Comparison of ENCODE assay signal across 8 mouse cellular contexts in genomic region chr4:138434347-138435316, GRCm38 (mm10). TPM values are rescaled to one million over a fixed set of nuclear protein-coding genes. Genes with fewer than 3 reads are reported as not detected.
DNase-seq lines count a peak whose midpoint lies in the region; ATAC-seq and TF ChIP-seq lines count a peak whose summit lies in the region.

Gene Mul1, plus strand, starts transcription at chr4:138434671.

- H3K4me1 ChIP-seq in E14TG2a.4 (replicated peaks; ENCODE audit: low read depth, low read length) = peaks cover 55% of the 10 kb centered on the region
- peaks cover 15% of the 10 kb centered on the region for H3K4me1 ChIP-seq in forebrain, embryonic 12.5 days
- H3K4me1 ChIP-seq in heart, postnatal 0 days (ENCODE audit: control insufficient read depth, insufficient read depth) = peaks cover 12% of the 10 kb centered on the region; the same call in 1 of the 2 replicates
- H3K4me1 ChIP-seq in liver, embryonic 16.5 days (ENCODE audit: control insufficient read depth, low read depth, low read length) = peaks cover 14% of the 10 kb centered on the region
- H3K4me1 ChIP-seq in neural tube, embryonic 13.5 days (replicated peaks) = peaks cover 20% of the 10 kb centered on the region
- H3K4me1 ChIP-seq in testis, adult 2 months (ENCODE audit: control insufficient read depth, insufficient read depth, low read length) = peaks cover 4% of the 10 kb centered on the region

- DNase-seq in c-Kit-positive CD71-positive TER-119-positive erythroid progenitor cells, embryonic 14.5 days (ENCODE audit: low spot score) = peak; percentile 84
- peak; percentile 95 for DNase-seq in heart, postnatal 0 days (ENCODE audit: low spot score)
- peak; percentile 97 to 98 for DNase-seq in kidney, postnatal 4 days

- WGBS in forebrain, embryonic 12.5 days = 1% methylated on average over 64 of the region's 64 CpGs
- under 1% methylated on average over 64 of the region's 64 CpGs for WGBS in heart, postnatal 0 days
- under 1% methylated on average over 64 of the region's 64 CpGs for WGBS in liver, embryonic 16.5 days (ENCODE audit: insufficient replicate concordance)
- 2% methylated on average over 64 of the region's 64 CpGs for WGBS in neural tube, embryonic 13.5 days

- peak within 1 kb of the TSS; percentile 83 for H3K9ac ChIP-seq in forebrain, embryonic 12.5 days
- H3K9ac ChIP-seq in heart, postnatal 0 days (replicated peaks; ENCODE audit: low read depth, low read length) = peak within 1 kb of the TSS; percentile 88
- peak within 1 kb of the TSS; percentile 79 for H3K9ac ChIP-seq in liver, embryonic 16.5 days (ENCODE audit: low read depth, low read length)
- peak within 1 kb of the TSS; percentile 89 for H3K9ac ChIP-seq in neural tube, embryonic 13.5 days

- TF ChIP-seq EP300 in heart, postnatal 0 days (IDR thresholded peaks at IDR 0.05; ENCODE audit: low read depth) = no peak

- peak within 1 kb of the TSS; percentile 57; the same call in 1 of the 2 replicates for H3K27ac ChIP-seq in forebrain, embryonic 12.5 days
- H3K27ac ChIP-seq in heart, postnatal 0 days (ENCODE audit: low read depth) = peak within 1 kb of the TSS; percentile 76
- H3K27ac ChIP-seq in liver, embryonic 16.5 days (ENCODE audit: low read length) = peak within 1 kb of the TSS; percentile 35
- peak within 1 kb of the TSS; percentile 89 for H3K27ac ChIP-seq in neural tube, embryonic 13.5 days (replicated peaks)
- peak within 1 kb of the TSS; percentile 82 for H3K27ac ChIP-seq in testis, adult 2 months (ENCODE audit: control insufficient read depth, insufficient read depth, low read depth, low read length)

- peak within 1 kb of the TSS; percentile 99 for H3K4me3 ChIP-seq in E14TG2a.4 (replicated peaks; ENCODE audit: low read length)
- H3K4me3 ChIP-seq in forebrain, embryonic 12.5 days (replicated peaks) = peak within 1 kb of the TSS; percentile 98
- peak within 1 kb of the TSS; percentile 87 for H3K4me3 ChIP-seq in heart, postnatal 0 days (ENCODE audit: low read depth, low read length)
- peak within 1 kb of the TSS; percentile 86 for H3K4me3 ChIP-seq in liver, embryonic 16.5 days (ENCODE audit: low read depth, low read length)
- peak within 1 kb of the TSS; percentile 90 for H3K4me3 ChIP-seq in neural tube, embryonic 13.5 days
- H3K4me3 ChIP-seq in testis, adult 2 months (ENCODE audit: control insufficient read depth, low read depth, low read length) = peak within 1 kb of the TSS; percentile 96

- ATAC-seq in forebrain, embryonic 12.5 days (ENCODE audit: low FRiP score) = peak; percentile 93
- peak; percentile 95 for ATAC-seq in heart, postnatal 0 days (ENCODE audit: insufficient read depth, low read depth)
- peak; percentile 95 for ATAC-seq in liver, embryonic 16.5 days (ENCODE audit: low read depth)
- peak; percentile 93 for ATAC-seq in neural tube, embryonic 13.5 days (ENCODE audit: low read depth)

- TF ChIP-seq POLR2A in testis, adult 2 months (IDR thresholded peaks at IDR 0.05; ENCODE audit: control insufficient read depth, low read depth, low read length) = peak; percentile 93

- TF ChIP-seq CTCF in E14TG2a.4 (conservative IDR thresholded peaks at IDR 0.05; ENCODE audit: low read length) = no peak
- TF ChIP-seq CTCF in heart, postnatal 0 days (IDR thresholded peaks at IDR 0.05; ENCODE audit: low read depth) = no peak
- TF ChIP-seq CTCF in testis, adult 2 months (IDR thresholded peaks at IDR 0.05; ENCODE audit: control insufficient read depth, insufficient read depth, insufficient replicate concordance, low read depth, low read length) = no peak

- H3K36me3 ChIP-seq in E14TG2a.4 (ENCODE audit: insufficient read depth, low read length) = peaks cover 40% of the 10 kb centered on the region
- H3K36me3 ChIP-seq in forebrain, embryonic 12.5 days (replicated peaks) = peaks cover 38% of the 10 kb centered on the region
- H3K36me3 ChIP-seq in heart, postnatal 0 days (replicated peaks; ENCODE audit: control insufficient read depth, insufficient read depth, low read length) = peaks cover 27% of the 10 kb centered on the region
- H3K36me3 ChIP-seq in liver, embryonic 16.5 days (ENCODE audit: control insufficient read depth, insufficient read depth) = peaks cover 12% of the 10 kb centered on the region
- peaks cover 35% of the 10 kb centered on the region for H3K36me3 ChIP-seq in neural tube, embryonic 13.5 days
- H3K36me3 ChIP-seq in testis, adult 2 months (ENCODE audit: control insufficient read depth, insufficient read depth, low read length) = peaks cover 1% of the 10 kb centered on the region; the same call in 1 of the 2 replicates

- H3K4me2 ChIP-seq in forebrain, embryonic 12.5 days = peak within 1 kb of the TSS; percentile 93
- peak within 1 kb of the TSS; percentile 71 for H3K4me2 ChIP-seq in heart, postnatal 0 days (ENCODE audit: low read depth, low read length)
- peak within 1 kb of the TSS; percentile 88 for H3K4me2 ChIP-seq in liver, embryonic 16.5 days (ENCODE audit: low read depth, low read length)
- H3K4me2 ChIP-seq in neural tube, embryonic 13.5 days = peak within 1 kb of the TSS; percentile 92

- no peaks in the 10 kb centered on the region for H3K27me3 ChIP-seq in E14TG2a.4 (ENCODE audit: insufficient read depth, low read length)
- H3K27me3 ChIP-seq in forebrain, embryonic 12.5 days = peaks cover 15% of the 10 kb centered on the region
- no peaks in the 10 kb centered on the region for H3K27me3 ChIP-seq in heart, postnatal 0 days (ENCODE audit: control insufficient read depth, insufficient read depth, low read length)
- peaks cover 7% of the 10 kb centered on the region for H3K27me3 ChIP-seq in liver, embryonic 16.5 days (ENCODE audit: control insufficient read depth, insufficient read depth, low read depth, low read length)
- peaks cover 12% of the 10 kb centered on the region; the same call in 1 of the 2 replicates for H3K27me3 ChIP-seq in neural tube, embryonic 13.5 days
- H3K27me3 ChIP-seq in testis, adult 2 months (ENCODE audit: control insufficient read depth, insufficient read depth, low read length) = no peaks in the 10 kb centered on the region

- H3K9me3 ChIP-seq in E14TG2a.4 (ENCODE audit: low read length) = no peaks in the 10 kb centered on the region
- no peaks in the 10 kb centered on the region for H3K9me3 ChIP-seq in forebrain, embryonic 12.5 days
- no peaks in the 10 kb centered on the region for H3K9me3 ChIP-seq in heart, postnatal 0 days (replicated peaks; ENCODE audit: control insufficient read depth, low read length)
- no peaks in the 10 kb centered on the region for H3K9me3 ChIP-seq in liver, embryonic 16.5 days (replicated peaks; ENCODE audit: control insufficient read depth, low read length)
- H3K9me3 ChIP-seq in neural tube, embryonic 13.5 days = no peaks in the 10 kb centered on the region

RNA-seq across cellular contexts. Expression of gene Mul1, which starts in this region (rescaled TPM):
- polyA plus RNA-seq in forebrain, embryonic 12.5 days (2016; fragmentation: Nextera tagmentation; extraction: Ambion mirVana) = 14.5 and 14.7 TPM in 2 replicates
- total RNA-seq in heart, postnatal 0 days (2014; rRNA removed; ENCODE audit: low replicate concordance) = 40.6 and 43.0 TPM in 2 replicates
- polyA plus RNA-seq in heart, postnatal 0 days (2015; fragmentation: Nextera tagmentation; extraction: Ambion mirVana) = 28.9 and 30.0 TPM in 2 replicates
- polyA plus RNA-seq in liver, embryonic 16.5 days (2015; fragmentation: Nextera tagmentation; extraction: Ambion mirVana) = 8.2 and 10.0 TPM in 2 replicates
- 19.8 and 21.6 TPM in 2 replicates for polyA plus RNA-seq in neural tube, embryonic 13.5 days (2015; fragmentation: Nextera tagmentation; extraction: Ambion mirVana)
- 54.2 and 74.1 TPM in 2 replicates for polyA plus RNA-seq in testis, adult 2 months (2012; rRNA removed)

Comparison
In these comparisons a context has a peak if more than half of its experiments do, and no peak if none do; other contexts are left out.
1. Peak in every context shown above with its lines: DNase-seq, ATAC-seq, H3K4me3 ChIP-seq and H3K27ac ChIP-seq.
2. H3K27ac ChIP-seq: peak in every context shown above with its lines; median percentile 89 in neural tube, embryonic 13.5 days; 82 in testis, adult 2 months; 76 in heart, postnatal 0 days; 57 in forebrain, embryonic 12.5 days; 35 in liver, embryonic 16.5 days.